22 mouse cellular contexts compared by ENCODE assay signal in genomic region chr7:119800991-119801390, GRCm38 (mm10). TPM values are rescaled to one million over a fixed set of nuclear protein-coding genes. Genes with fewer than 3 reads are reported as not detected.
DNase-seq lines count a peak whose midpoint lies in the region; ATAC-seq lines count a peak whose summit lies in the region.
"Had no signal": no experiment of that assay in that cellular context is flagged by ENCODE, and none has a peak within 500 bp of the region (broad histone marks: within the 10 kb centered on the region; RNA-seq: fewer than 3 reads in every experiment).

No protein-coding gene starts in this region.

- ATAC-seq in activated CD4-positive, CD25-positive, alpha-beta regulatory T cell, adult 4 months = peak; percentile 80
- ATAC-seq: forebrain, embryonic 15.5 days; hindbrain, embryonic 16.5 days; Patski had no signal

- DNase-seq in CD4-positive helper T cell, adult 2 months (ENCODE audit: low read depth, low spot score) = peak; percentile 42
- DNase-seq in naive thymus-derived CD4-positive, alpha-beta T cell, adult 2 months (ENCODE audit: low read depth) = peak; percentile 12
- no peak for DNase-seq in embryo, embryonic 9.5 days (ENCODE audit: extremely low spot score)
- DNase-seq in layer of hippocampus, adult 9-10 months (ENCODE audit: low spot score) = no peak
- DNase-seq in left cerebral cortex, adult 18-20 months (ENCODE audit: low spot score in 2 of 2) = no peak
- DNase-seq: adrenal gland, adult 2 months; cerebellum, adult 11 months; cerebellum, adult 2 months; cerebellum, adult 9-11 months; cerebellum, postnatal 25 days; gastrocnemius, postnatal 25 days; heart, adult 18-20 months; heart, postnatal 10 days; heart, postnatal 36 days had no signal

RNA-seq across cellular contexts. Expression of gene Eri2, which starts 7.1 kb away (rescaled TPM):
- polyA plus RNA-seq in activated CD4-positive, CD25-positive, alpha-beta regulatory T cell, adult 4 months (2017; shearing (Covaris generic)) = 10 to 100 TPM in 1 of 2 experiments, 1 to 10 TPM in 1; 9.2 to 12.0 TPM
- 1 to 10 TPM; 8.8 TPM for total RNA-seq in left cerebral cortex, adult 18-20 months (2021)

RNA-seq across cellular contexts. Expression of gene Rexo5, which starts 7.2 kb away (rescaled TPM):
- 10 to 100 TPM; 33.8 to 56.3 TPM for polyA plus RNA-seq in activated CD4-positive, CD25-positive, alpha-beta regulatory T cell, adult 4 months (2017; shearing (Covaris generic))
- total RNA-seq in left cerebral cortex, adult 18-20 months (2021) = 1 to 10 TPM; 2.3 TPM

RNA-seq across cellular contexts. Expression of gene Acsm3, which starts 40.3 kb away (rescaled TPM):
- polyA plus RNA-seq in activated CD4-positive, CD25-positive, alpha-beta regulatory T cell, adult 4 months (2017; shearing (Covaris generic)) = not detected
- total RNA-seq in left cerebral cortex, adult 18-20 months (2021) = not detected
- polyA plus RNA-seq: embryonic facial prominence, embryonic 10.5 days; erythroblast, embryonic 14.5 days; G1E; hindbrain, embryonic 13.5 days; hindbrain, embryonic 16.5 days had no signal

Comparison
In these comparisons a context has a peak if more than half of its experiments do, and no peak if none do; other contexts are left out.
1. DNase-seq: peak in CD4-positive helper T cell, adult 2 months (single experiment) and naive thymus-derived CD4-positive, alpha-beta T cell, adult 2 months (single experiment); none in embryo, embryonic 9.5 days (single experiment), layer of hippocampus, adult 9-10 months (single experiment) and left cerebral cortex, adult 18-20 months (0 of 2).